Mouse (Mus musculus): ENCODE measurements around the gene Rab7b.

The Rab7b gene

GRCm38 (mm10) chr1:131737269-131737668 lies 48.8 kb downstream of the Rab7b start:
- in situ Hi-C loops (cut with MboI), result no loop called here

- in situ Hi-C loops (cut with MboI), result no loop called here
Observed at GRCm38 (mm10) chr1:131738760-131739159, 50.3 kb downstream of the Rab7b start.

GRCm38 (mm10) chr1:131739481-131740160 lies 51.1 kb downstream of the Rab7b start:
- in situ Hi-C loops (cut with MboI), result no loop called here

- in situ Hi-C loops (cut with MboI), result no loop called here
Observed at GRCm38 (mm10) chr1:131743868-131744464, 55.5 kb downstream of the Rab7b start, which contains the start of gene Slc26a9. Gene Slc26a9, plus strand, starts transcription at chr1:131744022.

GRCm38 (mm10) chr1:131745391-131745790 lies 56.9 kb downstream of the Rab7b start:
- in situ Hi-C loops (cut with MboI), result no loop called here

- in situ Hi-C loops (cut with MboI), result no loop called here
Observed at GRCm38 (mm10) chr1:131747761-131748160, 59.3 kb downstream of the Rab7b start.

- in situ Hi-C loops (cut with MboI), result no loop called here
Observed at GRCm38 (mm10) chr1:131748636-131749035, 60.1 kb downstream of the Rab7b start.

- in situ Hi-C loops (cut with MboI), result no loop called here
Observed at GRCm38 (mm10) chr1:131749706-131750545, 61.4 kb downstream of the Rab7b start.

GRCm38 (mm10) chr1:131751181-131751890 lies 62.8 kb downstream of the Rab7b start:
- in situ Hi-C loops (cut with MboI), result no loop called here

- in situ Hi-C loops (cut with MboI), result no loop called here
Observed at GRCm38 (mm10) chr1:131751891-131752311, 63.4 kb downstream of the Rab7b start.

- in situ Hi-C loops (cut with MboI), result no loop called here
Observed at GRCm38 (mm10) chr1:131754212-131754829, 65.8 kb downstream of the Rab7b start.

- in situ Hi-C loops (cut with MboI), result no loop called here
Observed at GRCm38 (mm10) chr1:131754916-131755315, 66.4 kb downstream of the Rab7b start.

- in situ Hi-C loops (cut with MboI), result no loop called here
Observed at GRCm38 (mm10) chr1:131757211-131757610, 68.7 kb downstream of the Rab7b start.

- in situ Hi-C loops (cut with MboI), result no loop called here
Observed at GRCm38 (mm10) chr1:131758796-131759195, 70.3 kb downstream of the Rab7b start.

GRCm38 (mm10) chr1:131759667-131760427 lies 71.4 kb downstream of the Rab7b start:
- in situ Hi-C loops (cut with MboI), result loop anchor here (10.0 kb wide), 1 partner anchor 155 kb away; no protein-coding TSS in a partner anchor

- in situ Hi-C loops (cut with MboI), result loop anchor here (10.0 kb wide), 1 partner anchor 156 kb away; no protein-coding TSS in a partner anchor
Observed at GRCm38 (mm10) chr1:131760428-131760820, 71.9 kb downstream of the Rab7b start.

- in situ Hi-C loops (cut with MboI), result loop anchor here (10.0 kb wide), 1 partner anchor 156 kb away; no protein-coding TSS in a partner anchor
Observed at GRCm38 (mm10) chr1:131761079-131761831, 72.8 kb downstream of the Rab7b start.

GRCm38 (mm10) chr1:131763683-131764082 lies 75.2 kb downstream of the Rab7b start:
- in situ Hi-C loops (cut with MboI), result loop anchor here (10.0 kb wide), 1 partner anchor 159 kb away; no protein-coding TSS in a partner anchor

- in situ Hi-C loops (cut with MboI), result loop anchor here (10.0 kb wide), 1 partner anchor 160 kb away; no protein-coding TSS in a partner anchor
Observed at GRCm38 (mm10) chr1:131764581-131765338, 76.3 kb downstream of the Rab7b start.
